Mouse (Mus musculus) cortical plate, adult 2 months (tissue): ENCODE results near the gene Mocs1. TPM values are rescaled to one million over a fixed set of nuclear protein-coding genes. Genes with fewer than 3 reads are reported as not detected.

Source experiments
- H3K27ac ChIP-seq: fragments of 200-500 bp; 2 replicates; pipeline ENCODE4 v1.5.1; 2012; ENCODE audit warnings: low read length, control low read depth, inconsistent platforms; ENCODE audit not compliant: insufficient read depth
- H3K4me1 ChIP-seq: fragments of 200-500 bp; 2 replicates; pipeline ENCODE4 v1.6.1; 2011; ENCODE audit warnings: low read length; ENCODE audit not compliant: control insufficient read depth, insufficient read depth
- H3K4me3 ChIP-seq: fragments of 200-500 bp; 2 replicates; pipeline ENCODE4 v1.5.1; 2011; ENCODE audit warnings: mild to moderate bottlenecking, low read length, control low read depth; ENCODE audit not compliant: insufficient read depth
- CTCF ChIP-seq: fragments of 200-500 bp; IDR thresholded peaks from 2 replicates; pipeline ENCODE4 v1.5.1; 2011; ENCODE audit warnings: mild to moderate bottlenecking, control low read depth, low read length; ENCODE audit not compliant: insufficient read depth; ENCODE audit errors: extremely low read depth
- POLR2A ChIP-seq: fragments of 200-500 bp; IDR thresholded peaks from 2 replicates; pipeline ENCODE4 v1.6.1; 2011; ENCODE audit warnings: mild to moderate bottlenecking, low read length, control low read depth; ENCODE audit not compliant: insufficient read depth; ENCODE audit errors: extremely low read depth
- polyA plus RNA-seq: library from polyadenylated mRNA; depleted of rRNA; stranded (reverse); fragments of >200 nt; gene quantifications from 2 replicates; pipeline ENCODE4 v1.2.3, GENCODE M21; 2012; rRNA removed

Gene Mocs1
- polyA plus RNA-seq, 1 experiment = 8.2 TPM

- TF ChIP-seq CTCF (no peak), POLR2A (no peak)
- Histone ChIP-seq H3K27ac (no peak overlapping the region), H3K4me1 (no peaks in the 10 kb centered on the region), H3K4me3 (no peak overlapping the region)
Measured at GRCm38 (mm10) chr17:49503246-49503900, 75.2 kb downstream of the Mocs1 start.

Other genes with a start within 250 kb of the Mocs1 start
- gene Daam2, start 136.0 kb downstream of the Mocs1 start, polyA plus RNA-seq = 38.3 and 40.9 TPM in 2 replicates
- 1.5 and 1.9 TPM in 2 replicates for gene Kif6, start 186.8 kb downstream of the Mocs1 start, polyA plus RNA-seq